Mouse (Mus musculus): ENCODE results near the gene Zc3hav1.

Zc3hav1 gene

DNA sequence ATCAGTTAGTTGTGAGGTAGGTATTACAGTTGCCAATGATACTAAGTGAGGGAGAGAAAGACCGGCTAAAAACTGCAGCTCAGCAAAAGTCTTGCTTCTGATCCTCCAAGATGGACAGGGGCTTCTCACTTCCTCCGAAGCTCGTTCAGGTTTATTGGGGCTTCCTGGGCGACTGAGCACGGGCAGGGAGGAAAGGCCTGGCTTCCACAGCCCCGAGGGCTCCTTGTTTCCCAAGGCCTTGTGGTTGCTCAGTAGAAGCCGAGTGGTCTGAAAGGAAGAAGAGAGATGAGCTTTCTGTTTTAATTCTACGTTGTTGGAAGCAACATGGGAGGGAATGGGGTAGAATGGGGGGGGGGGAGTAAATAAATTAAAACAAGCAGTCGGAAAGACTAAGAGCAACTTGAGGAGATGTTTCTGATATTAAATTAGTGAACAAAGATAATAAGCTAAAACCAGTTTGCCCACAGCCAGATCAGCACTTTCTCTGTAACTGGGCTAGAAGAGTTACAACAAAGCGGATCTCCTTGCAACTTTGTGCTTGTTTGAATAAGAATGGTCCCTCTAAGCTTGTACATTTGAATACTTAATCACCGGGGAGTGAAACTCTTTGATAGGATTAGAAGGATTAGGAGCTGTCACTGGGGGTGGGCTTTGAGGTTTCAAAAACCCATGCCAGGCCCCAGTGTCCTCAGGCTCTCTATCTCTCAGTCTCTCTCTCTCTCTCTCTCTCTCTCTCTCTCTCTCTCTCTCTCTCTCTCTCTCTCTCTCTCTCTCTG is 61.3 kb downstream of the Zc3hav1 start:
- no peak for DNase-seq

DNA sequence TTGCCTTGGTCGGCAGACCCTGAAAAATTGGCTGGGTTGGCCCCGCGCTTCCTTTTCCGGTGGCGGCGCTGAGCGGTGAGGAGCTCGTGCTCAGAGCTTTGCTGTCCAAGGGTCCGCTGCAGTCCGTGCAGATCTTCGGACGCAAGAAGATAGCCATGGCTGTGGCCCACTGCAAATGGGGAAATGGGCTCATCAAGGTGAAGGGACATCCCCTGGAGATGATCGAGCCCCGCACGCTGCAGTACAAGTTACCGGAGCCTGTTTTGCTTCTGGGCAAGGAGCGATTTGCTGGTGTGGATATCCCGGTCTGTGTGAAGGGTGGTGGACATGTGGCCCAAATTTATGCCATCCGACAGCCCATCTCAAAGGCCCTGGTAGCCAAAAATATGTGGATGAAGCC is 70.0 kb downstream of the Zc3hav1 start:
- DNase-seq = no peak

DNA sequence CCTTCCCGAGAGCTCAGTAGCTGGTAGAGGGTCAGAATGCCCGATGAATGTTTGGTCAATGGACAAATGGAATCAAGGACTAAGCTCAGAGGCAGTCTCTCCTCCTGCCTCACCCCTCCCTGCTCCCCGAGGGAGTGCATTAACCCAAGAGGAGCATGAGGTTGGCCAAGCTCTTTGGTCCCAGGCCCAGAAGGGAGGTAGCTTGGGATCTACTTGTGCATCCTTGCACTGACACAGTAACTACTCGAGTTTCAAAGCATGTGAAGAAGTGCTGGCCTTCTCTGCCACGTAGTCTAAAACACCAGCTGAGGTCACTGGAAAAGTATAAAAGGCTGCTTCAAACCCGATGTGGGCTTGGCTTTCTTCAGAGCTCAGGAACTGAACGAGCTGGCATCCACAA is 89.9 kb downstream of the Zc3hav1 start:
- no peak for DNase-seq

DNA sequence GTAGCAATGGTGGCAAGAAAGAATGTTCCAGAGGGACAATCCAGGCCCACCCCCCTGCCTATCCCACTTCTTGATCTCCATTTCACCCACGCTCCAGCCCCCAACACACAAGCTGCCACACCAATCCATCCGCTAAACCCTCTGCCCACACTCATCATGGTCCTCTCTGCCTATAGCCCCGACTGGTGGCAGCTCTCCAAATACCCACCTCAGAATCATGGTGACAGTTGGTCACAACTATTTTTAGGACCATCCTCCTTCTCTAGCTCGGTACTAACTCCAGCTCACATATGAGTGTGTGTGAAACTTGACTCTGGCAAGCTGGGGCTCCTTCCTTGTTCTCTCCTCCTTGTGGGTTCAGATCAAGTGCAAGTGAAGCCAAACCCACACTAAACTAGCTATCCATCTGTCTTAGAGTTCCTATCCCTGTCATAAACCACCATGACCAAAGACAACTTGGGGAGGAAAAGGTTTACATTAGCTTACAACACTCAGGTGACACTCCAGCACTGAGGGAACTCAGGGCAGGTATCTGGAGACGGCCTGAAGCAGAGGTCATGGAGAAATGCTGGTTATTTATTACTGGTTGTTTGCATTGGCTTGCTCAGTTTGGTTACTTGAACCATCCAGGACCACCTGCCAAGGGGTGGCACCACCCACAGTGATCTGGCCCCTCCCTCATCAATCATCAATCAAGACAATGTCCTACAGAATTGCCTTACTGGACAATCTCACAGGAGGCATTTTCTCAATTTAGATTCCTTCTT is 90.8 kb downstream of the Zc3hav1 start:
- DNase-seq = no peak

DNA sequence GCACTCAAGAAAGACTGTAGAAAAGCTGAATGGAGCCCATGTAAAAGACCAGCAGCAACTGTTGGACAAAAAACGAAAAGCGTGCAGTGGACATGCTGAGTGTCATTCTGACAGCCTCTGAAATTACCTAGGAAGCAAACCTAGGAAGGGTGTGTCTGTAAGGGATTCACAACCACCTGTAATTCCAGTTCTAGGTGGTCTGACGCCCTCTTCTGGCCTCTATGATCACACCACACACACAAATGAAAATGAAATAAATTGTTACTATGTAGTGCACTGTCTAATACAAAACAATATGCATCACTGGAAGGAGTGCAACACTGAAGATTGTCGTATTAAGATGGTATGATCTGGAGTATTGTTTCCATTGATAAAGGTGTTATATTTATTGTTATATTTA is 92.5 kb downstream of the Zc3hav1 start:
- no peak for DNase-seq

DNA sequence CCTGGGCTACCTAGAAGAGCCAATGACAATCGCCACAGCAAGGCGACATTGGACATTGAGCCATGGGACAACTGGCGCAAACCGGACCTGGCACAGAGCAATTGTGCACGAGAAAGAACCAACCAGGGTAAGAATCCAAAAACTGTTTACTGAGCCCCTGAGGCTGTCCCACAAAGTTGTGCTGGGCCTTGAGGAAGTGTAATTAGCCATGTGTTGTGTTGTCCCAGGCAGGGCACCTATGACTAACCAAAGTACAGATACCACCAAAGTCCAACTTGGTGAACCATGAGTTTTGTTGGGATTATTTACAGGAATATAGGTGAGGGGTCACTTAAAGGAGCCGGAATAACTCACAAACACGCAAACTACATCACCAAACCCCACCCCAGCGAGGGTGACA is 96.9 kb downstream of the Zc3hav1 start:
- no peak for DNase-seq

DNA sequence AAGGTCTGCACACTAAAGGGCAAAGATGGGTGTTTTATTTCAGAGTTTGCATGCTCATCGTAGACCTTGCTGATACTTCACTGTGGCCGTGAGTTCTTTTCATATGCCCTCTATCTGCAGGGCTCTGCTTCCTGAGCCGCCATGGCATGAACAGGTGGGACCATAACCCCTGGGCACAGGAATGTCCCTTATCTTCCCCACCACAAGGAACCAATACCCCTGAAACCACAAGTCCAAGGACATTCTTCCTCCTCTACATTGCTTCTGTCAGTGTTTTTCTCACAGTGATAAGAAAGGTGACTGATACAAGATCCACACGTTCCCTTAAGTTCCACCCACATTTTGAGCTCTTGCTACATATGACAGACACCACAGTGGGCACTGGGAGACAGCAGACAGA is 97.6 kb downstream of the Zc3hav1 start:
- DNase-seq = no peak

DNA sequence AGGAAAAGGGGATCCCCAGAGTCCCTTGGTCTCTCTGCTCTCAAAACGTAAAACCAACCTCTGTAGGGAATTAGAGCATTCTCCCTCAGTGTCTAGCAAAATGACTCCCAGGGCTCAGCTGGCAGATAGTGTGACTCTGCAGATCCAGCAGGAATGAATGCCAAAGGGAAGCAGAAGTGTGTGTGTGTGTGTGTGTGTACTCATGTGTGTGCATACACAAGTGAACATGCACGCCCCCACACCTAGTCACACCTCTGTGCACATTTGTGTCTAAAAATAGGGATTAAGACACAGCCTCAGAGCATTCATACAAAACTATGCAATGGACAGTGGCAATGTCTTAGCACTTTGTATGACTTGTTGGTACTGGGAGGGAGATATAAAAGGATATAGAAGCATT is 98.6 kb downstream of the Zc3hav1 start:
- DNase-seq = no peak
